Mouse (Mus musculus) embryonic fibroblast, embryonic 13.5 days (primary cell): Measurements from ENCODE around the gene 4930558C23Rik. TPM values are rescaled to one million over a fixed set of nuclear protein-coding genes. Genes with fewer than 3 reads are reported as not detected.
"Not testable (repeated sequence)": the region's sequence is repeated elsewhere in the genome, so short reads cannot be mapped to it uniquely, and the experiment has no call there.

Source experiments
- H3K27ac ChIP-seq: 2 replicates; pipeline ENCODE4 v1.5.1; 2012; ENCODE audit warnings: low read length, control low read depth, inconsistent platforms; ENCODE audit not compliant: insufficient read depth
- H3K4me1 ChIP-seq: 2 replicates; pipeline ENCODE4 v1.6.1; 2011; ENCODE audit warnings: low read length; ENCODE audit not compliant: control insufficient read depth, insufficient read depth
- H3K4me3 ChIP-seq: 2 replicates; pipeline ENCODE4 v1.5.1; 2011; ENCODE audit warnings: mild to moderate bottlenecking, control low read depth, low read length; ENCODE audit not compliant: insufficient read depth
- CTCF ChIP-seq: IDR thresholded peaks from 2 replicates; pipeline ENCODE4 v1.5.1; 2011; ENCODE audit warnings: mild to moderate bottlenecking, control low read depth, low read length, moderate library complexity, borderline replicate concordance; ENCODE audit not compliant: insufficient read depth
- POLR2A ChIP-seq: IDR thresholded peaks from 2 replicates; pipeline ENCODE4 v1.6.1; 2011; ENCODE audit warnings: low read depth, mild to moderate bottlenecking, control low read depth, low read length, moderate library complexity
- polyA plus RNA-seq: library from polyadenylated mRNA; stranded (reverse); fragments of >200 nt; gene quantifications from 2 replicates; pipeline ENCODE4 v1.2.4, GENCODE M21; 2011; ENCODE audit warnings: low read depth; ENCODE audit not compliant: missing spikeins, insufficient read length

Gene 4930558C23Rik
- not detected in 2 replicates for polyA plus RNA-seq

DNA sequence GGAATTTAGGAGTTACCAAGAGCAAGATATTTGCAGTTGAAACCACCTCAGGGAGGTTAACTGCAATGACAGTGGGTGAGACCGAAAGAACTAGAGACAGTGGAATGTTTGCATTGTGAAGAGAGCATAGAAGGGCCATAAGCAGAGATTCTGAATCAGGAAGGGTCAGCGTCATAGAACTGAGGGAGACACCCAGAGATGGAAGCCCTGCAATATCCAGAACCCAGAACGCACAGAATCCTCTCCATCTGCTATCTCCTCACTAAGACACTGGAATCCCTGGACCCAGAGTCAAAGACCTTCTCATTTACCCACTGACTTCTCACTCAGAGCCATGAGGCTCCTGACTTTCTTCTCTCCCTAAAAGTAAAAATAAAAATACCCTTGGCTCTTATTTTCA is at the start of gene 4930558C23Rik:
TSS of gene 4930558C23Rik (minus strand) at position 101 of the 400 bp plus-strand sequence.
- Histone ChIP-seq H3K4me3 (no peak within 1 kb of the TSS), H3K4me1 (peaks cover 5% of the 10 kb centered on the region; the same call in 1 of the 2 replicates), H3K27ac (no peak within 1 kb of the TSS)
- no peak for TF ChIP-seq CTCF
- no peak for TF ChIP-seq POLR2A

DNA sequence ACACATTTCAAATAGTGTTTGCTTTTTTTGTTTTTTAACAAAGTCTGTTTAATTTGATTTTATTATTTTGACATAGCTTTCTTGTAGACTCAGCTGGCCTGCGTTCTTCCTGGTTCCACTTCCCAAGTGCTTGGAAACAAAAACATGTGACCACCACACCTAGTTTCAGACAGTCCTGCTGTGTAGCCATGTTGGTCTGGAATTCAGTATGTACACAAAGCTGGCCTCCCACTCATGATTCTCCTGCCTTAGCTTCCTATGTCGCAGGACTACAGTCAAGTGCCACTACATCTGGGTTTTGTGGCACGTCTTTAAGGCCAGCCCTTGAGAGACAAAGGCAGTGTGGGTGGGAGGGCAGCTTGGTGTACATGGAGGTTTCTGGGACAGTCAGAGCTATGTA is 48.3 kb upstream of the 4930558C23Rik start:
- Histone ChIP-seq H3K4me3 (no peak overlapping the region), H3K4me1 (no peaks in the 10 kb centered on the region), H3K27ac (no peak overlapping the region)
- TF ChIP-seq CTCF, result no peak
- TF ChIP-seq POLR2A, result no peak

DNA sequence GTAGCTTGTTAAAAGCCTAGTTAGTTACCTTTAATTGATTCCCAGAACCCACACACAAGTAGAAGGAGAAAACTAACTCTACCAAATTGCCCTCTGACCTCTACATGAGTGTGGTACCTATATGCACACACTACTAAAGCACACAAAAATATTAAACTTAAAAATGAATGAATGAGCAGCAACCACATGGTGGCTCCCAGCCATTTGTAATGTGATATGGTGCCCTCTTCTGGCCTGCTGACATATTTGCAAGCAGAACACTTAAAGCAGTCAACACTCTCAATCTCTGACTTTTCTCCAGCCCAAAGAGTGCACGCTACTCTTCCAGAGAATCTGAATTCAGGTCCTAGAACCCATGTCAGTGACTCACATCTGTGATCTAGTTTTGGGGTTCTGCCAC is 47.8 kb upstream of the 4930558C23Rik start:
- Histone ChIP-seq H3K27ac (no peak overlapping the region), H3K4me3 (no peak overlapping the region), H3K4me1 (no peaks in the 10 kb centered on the region)
- no peak for TF ChIP-seq POLR2A
- peak; percentile 23; the same call in 1 of the 2 replicates for TF ChIP-seq CTCF

DNA sequence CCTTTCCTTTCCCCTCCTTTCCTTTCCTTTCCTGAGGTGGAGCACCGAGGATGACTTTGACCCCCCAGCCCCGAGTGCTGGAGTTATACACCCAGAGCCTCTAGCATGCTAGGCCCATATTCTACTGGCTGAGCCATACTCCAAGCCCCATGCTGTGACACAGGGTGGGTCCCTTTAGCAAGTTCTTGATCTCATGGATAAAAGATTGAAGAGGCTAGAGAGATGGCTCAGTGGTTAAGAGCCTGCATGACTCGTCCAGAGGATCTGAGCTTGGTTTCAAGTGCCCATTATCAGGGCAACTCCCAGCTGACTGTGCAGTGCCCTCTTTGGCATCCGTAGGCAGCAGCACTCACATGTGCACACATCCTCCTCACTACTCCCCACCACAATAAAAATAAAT is 42.7 kb upstream of the 4930558C23Rik start:
- Histone ChIP-seq H3K27ac (no peak overlapping the region), H3K4me3 (no peak overlapping the region), H3K4me1 (no peaks in the 10 kb centered on the region)
- TF ChIP-seq POLR2A (no peak), CTCF (no peak)

DNA sequence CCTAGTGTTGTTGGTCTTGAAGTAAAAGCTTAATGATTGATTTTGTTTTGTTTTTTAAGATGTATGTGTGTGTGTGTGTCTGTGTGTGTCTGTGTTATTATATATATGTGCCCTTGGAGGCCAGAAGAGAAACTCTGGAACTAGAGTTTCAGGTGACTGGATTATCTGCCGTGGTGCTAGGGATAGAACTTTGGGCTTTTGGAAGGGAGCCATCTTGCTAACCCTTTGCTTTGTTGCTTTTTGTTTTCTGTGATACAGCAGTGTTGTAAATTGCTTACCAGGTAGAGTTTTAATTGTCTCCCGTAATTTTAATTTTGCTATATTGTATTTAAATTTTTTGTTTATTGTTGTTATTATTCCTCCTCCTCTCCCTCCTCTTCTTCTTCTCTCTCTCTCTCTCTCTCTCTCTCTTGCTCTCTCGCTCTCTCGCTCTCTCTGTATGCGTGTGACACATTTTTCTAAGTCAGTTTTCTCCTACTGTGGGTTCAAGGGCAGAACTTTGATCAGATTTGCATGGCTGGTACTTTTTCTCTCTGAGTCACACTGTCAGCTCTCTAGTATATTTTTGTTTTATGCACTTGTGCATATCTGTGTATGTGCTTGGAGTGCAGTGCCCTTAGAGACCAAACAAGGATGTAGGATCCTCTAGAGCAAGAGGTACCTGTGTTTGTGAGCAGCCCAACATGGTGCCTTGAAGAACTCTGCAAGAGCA is 39.9 kb upstream of the 4930558C23Rik start:
- TF ChIP-seq POLR2A, result no peak
- TF ChIP-seq CTCF, result no peak
- Histone ChIP-seq H3K27ac (no peak overlapping the region), H3K4me1 (no peaks in the 10 kb centered on the region), H3K4me3 (no peak overlapping the region)

DNA sequence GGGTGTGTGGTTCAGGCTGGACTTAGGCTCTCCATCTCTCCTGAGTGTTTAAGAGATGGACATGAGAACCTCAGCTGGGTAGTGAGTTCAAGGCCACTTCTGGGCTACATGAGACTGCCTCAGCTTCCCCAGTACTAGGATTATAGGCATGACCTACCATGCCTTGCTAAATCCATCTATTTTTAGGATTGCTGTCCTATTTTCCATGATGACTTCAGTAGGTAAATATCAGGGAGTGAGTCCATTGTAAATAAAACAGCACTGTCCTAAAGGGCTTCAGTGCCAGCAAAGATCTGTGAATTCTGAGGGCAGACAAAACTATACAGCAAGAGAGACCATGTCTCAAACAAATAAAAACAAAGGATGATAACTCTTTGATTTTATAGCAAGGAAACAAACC is 37.0 kb upstream of the 4930558C23Rik start:
- TF ChIP-seq POLR2A (no peak), CTCF (no peak)
- no peak overlapping the region for H3K4me3 ChIP-seq

DNA sequence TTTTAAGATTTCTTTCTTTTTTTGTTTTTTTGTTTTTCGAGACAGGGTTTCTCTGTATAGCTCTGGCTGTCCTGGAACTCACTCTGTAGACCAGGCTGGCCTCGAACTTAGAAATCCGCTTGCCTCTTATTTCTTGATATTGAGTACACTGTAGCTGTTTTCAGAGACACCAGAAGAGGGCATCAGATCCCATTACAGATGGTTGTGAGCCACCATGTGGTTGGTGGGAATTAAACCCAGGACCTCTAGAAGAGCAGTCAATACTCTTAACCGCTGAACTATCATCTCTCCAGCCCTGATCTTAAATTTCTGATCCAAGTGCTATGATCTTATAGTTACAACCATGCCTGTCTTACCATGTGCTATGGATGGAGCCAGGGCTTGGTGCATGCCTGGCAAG is 36.0 kb upstream of the 4930558C23Rik start:
- H3K4me3 ChIP-seq, H3K27ac ChIP-seq, H3K4me1 ChIP-seq: not testable (repeated sequence)

More for the DNA sequence above, 37.0 kb upstream of the 4930558C23Rik start:
- Histone ChIP-seq H3K27ac (no peak overlapping the region), H3K4me1 (no peaks in the 10 kb centered on the region)

DNA sequence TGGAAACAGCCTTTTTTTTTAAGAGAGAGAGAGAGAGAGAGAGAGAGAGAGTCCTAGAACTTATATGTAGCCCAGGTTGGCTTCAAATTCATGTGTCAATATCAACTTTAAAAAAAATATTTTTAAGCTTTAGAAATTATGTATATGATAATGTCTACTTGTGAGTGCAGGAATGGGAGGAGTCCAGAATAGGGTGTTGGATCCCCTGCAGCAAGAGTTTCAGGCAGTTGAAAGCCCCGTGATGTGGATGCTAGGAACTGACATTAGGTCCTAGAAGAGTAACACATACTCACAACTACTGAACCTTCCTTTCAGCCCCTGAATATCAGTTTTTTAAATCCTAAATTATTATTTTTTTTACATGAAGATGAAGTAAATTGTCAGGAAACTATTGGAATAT is 32.9 kb upstream of the 4930558C23Rik start:
- no peak for TF ChIP-seq POLR2A
- Histone ChIP-seq H3K4me3 (no peak overlapping the region), H3K27ac (no peak overlapping the region), H3K4me1 (0 out of 2 replicates have a peak, but pooled peaks cover 3% of the 10 kb centered on the region)

DNA sequence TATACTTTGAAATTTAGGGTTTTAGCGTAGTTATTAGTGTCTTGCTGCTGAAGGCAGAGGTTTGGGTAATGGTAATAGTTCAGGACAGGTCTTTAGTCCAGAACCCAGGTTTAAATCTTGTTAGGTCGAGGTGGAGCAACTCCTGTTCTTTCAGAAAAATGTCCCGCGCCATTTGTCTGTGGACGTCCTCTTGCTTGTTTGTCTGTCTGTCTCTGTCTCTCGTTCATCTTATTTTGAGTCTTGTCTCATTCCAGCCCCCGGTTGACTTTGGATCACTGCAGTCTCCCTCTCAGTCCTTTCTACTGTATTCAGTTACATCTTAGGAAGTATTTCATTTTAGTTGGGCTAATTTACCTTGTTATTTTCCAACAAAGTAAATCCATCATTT is 32.3 kb upstream of the 4930558C23Rik start:
- 0 out of 2 replicates have a peak, but pooled peaks cover 3% of the 10 kb centered on the region for H3K4me1 ChIP-seq
- no peak for TF ChIP-seq POLR2A
- H3K27ac ChIP-seq, result peak overlapping the region; percentile 32
- peak overlapping the region; percentile 95 for H3K4me3 ChIP-seq

DNA sequence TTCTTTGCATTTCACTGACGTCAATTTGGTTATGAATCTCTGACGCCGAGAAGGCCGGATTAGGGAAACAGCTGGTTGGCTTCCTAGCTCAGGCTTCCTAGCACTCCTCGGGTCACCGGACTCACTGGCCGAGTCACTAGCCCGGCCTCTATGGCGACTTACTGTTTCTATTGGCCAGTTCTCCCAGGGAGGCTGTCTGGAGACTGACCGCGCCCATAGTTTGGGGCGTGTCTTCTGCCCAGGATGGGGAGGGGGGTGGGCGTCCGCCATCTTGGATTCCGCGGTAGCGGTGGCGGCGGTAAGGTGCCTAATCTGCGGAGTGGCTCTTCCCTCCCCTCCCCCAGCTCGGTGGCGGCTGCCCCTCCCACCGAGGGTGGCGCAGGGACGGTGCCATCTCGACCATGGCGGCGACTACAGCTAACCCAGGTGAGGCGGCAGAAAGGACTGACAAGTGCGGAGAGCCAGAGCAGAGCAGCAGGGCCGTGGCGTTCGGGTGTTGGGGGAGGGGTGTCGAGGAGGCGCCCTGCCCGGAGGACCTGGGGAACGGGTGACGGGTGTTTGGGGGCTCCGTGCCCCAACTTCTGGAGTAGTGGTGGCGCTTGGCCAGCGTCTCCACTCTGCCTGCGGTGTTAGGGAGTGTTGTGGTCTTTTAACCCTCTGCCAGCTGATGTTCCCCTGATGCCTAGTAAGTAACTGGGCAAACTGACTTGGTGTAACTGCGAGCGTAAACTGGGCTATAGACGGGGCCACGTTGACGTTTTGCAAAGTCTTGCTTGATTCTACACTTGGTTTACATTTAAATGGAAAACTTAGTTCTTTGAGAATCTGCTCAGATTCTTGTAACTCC is 31.7 kb upstream of the 4930558C23Rik start, which contains the start of gene Arnt:
TSS of gene Arnt (plus strand) at position 253 of the 847 bp plus-strand sequence.
- H3K27ac ChIP-seq, result peak within 1 kb of the TSS; percentile 32
- 0 out of 2 replicates have a peak, but pooled peaks cover 3% of the 10 kb centered on the region for H3K4me1 ChIP-seq
- TF ChIP-seq CTCF (no peak), POLR2A (peak; percentile 76)
- peak within 1 kb of the TSS; percentile 95 for H3K4me3 ChIP-seq
